Mouse (Mus musculus) embryonic facial prominence, embryonic 14.5 days (tissue): ENCODE measurements around the gene Cadm1. TPM values are rescaled to one million over a fixed set of nuclear protein-coding genes. Genes with fewer than 3 reads are reported as not detected.

ENCODE experiments used
- ATAC-seq: fragments of 200-750 bp; cut with Nextera tagmentation; 2 replicates; pipeline ENCODE4 v1.8.0; 2017; ENCODE audit warnings: low read depth, moderate number of reproducible peaks, moderate TSS enrichment
- DNase-seq: peaks from one replicate; pipeline ENCODE4 v3.0.0-alpha.2; 2015; ENCODE audit warnings: low spot score
- H3K27ac ChIP-seq: fragments of 300-500 bp; sonication (generic); replicated peaks from 2 replicates; pipeline ENCODE4 v1.5.1; 2014; ENCODE audit warnings: low read depth, mild to moderate bottlenecking, low read length, moderate library complexity
- H3K27me3 ChIP-seq: fragments of 300-500 bp; sonication (generic); replicated peaks from 2 replicates; pipeline ENCODE4 v1.6.1; 2014; ENCODE audit warnings: low read length; ENCODE audit not compliant: control insufficient read depth, insufficient read depth
- H3K36me3 ChIP-seq: fragments of 300-500 bp; sonication (generic); 2 replicates; pipeline ENCODE4 v1.6.1; 2014; ENCODE audit warnings: low read length, mixed read lengths; ENCODE audit not compliant: control insufficient read depth, insufficient read depth
- H3K4me1 ChIP-seq: fragments of 300-500 bp; sonication (generic); 2 replicates; pipeline ENCODE4 v1.6.1; 2014; ENCODE audit warnings: antibody characterized with exemption, low read length; ENCODE audit not compliant: control insufficient read depth, insufficient read depth
- H3K4me2 ChIP-seq: fragments of 300-500 bp; sonication (generic); 2 replicates; pipeline ENCODE4 v1.6.1; 2014; ENCODE audit warnings: low read depth, mild to moderate bottlenecking, low read length, moderate library complexity, mixed read lengths
- H3K4me3 ChIP-seq: fragments of 300-500 bp; sonication (generic); 2 replicates; pipeline ENCODE4 v1.5.1; 2014; ENCODE audit warnings: low read depth, mild to moderate bottlenecking, low read length
- H3K9ac ChIP-seq: fragments of 300-500 bp; sonication (generic); 2 replicates; pipeline ENCODE4 v1.6.1; 2014; ENCODE audit warnings: low read depth, mild to moderate bottlenecking, low read length, moderate library complexity, mixed read lengths
- H3K9me3 ChIP-seq: fragments of 300-500 bp; sonication (generic); 2 replicates; pipeline ENCODE4 v1.6.1; 2016; ENCODE audit warnings: low read length; ENCODE audit not compliant: control insufficient read depth
- WGBS: fragments of 180-500 bp; shearing (Covaris S2); extraction: QIAGEN DNeasy Blood & Tissue Kit; methylation state at CpG from one replicate; pipeline ENCODE4 v1.1.7; 2014; 5-methylcytosine and 5-hydroxymethylcytosine counted together
- polyA plus RNA-seq: library from polyadenylated mRNA; unstranded; fragments of >200 nt; fragmentation: Nextera tagmentation; extraction: Ambion mirVana; gene quantifications from 2 replicates; pipeline ENCODE4 v1.2.1, GENCODE M21; 2014

Cadm1 gene
- polyA plus RNA-seq, 1 experiment from 2014 or later: 76.2 TPM

GRCm38 (mm10) chr9:47857235-47857634 lies 327.3 kb downstream of the Cadm1 start:
- peaks cover 9% of the 10 kb centered on the region for H3K4me1 ChIP-seq
- H3K9ac ChIP-seq: no peak overlapping the region
- no peak overlapping the region for H3K4me3 ChIP-seq
- H3K27me3 ChIP-seq: no peaks in the 10 kb centered on the region
- DNase-seq (no peak), ATAC-seq (no peak)
- WGBS: 57% methylated on average over 7 of the region's 7 CpGs
- no peaks in the 10 kb centered on the region for H3K9me3 ChIP-seq
- no peak overlapping the region for H3K4me2 ChIP-seq
- H3K36me3 ChIP-seq: no peaks in the 10 kb centered on the region
- H3K27ac ChIP-seq: no peak overlapping the region

GRCm38 (mm10) chr9:47858134-47858533 lies 328.2 kb downstream of the Cadm1 start:
- no peak overlapping the region for H3K9ac ChIP-seq

GRCm38 (mm10) chr9:47858778-47859395 lies 328.9 kb downstream of the Cadm1 start:
- H3K4me3 ChIP-seq: no peak overlapping the region
- H3K9me3 ChIP-seq: no peaks in the 10 kb centered on the region
- peak; percentile 47 for DNase-seq
- no peak for ATAC-seq
- H3K4me2 ChIP-seq: no peak overlapping the region; the same call in 1 of the 2 replicates
- 52% methylated on average over 10 of the region's 10 CpGs for WGBS
- no peaks in the 10 kb centered on the region for H3K27me3 ChIP-seq
- H3K4me1 ChIP-seq: peaks cover 9% of the 10 kb centered on the region
- H3K9ac ChIP-seq: no peak overlapping the region
- H3K27ac ChIP-seq: peak overlapping the region; percentile 13; the same call in 1 of the 2 replicates
- no peaks in the 10 kb centered on the region for H3K36me3 ChIP-seq

More at GRCm38 (mm10) chr9:47858134-47858533, 328.2 kb downstream of the Cadm1 start:
- Histone ChIP-seq H3K27ac (no peak overlapping the region), H3K9me3 (no peaks in the 10 kb centered on the region), H3K36me3 (no peaks in the 10 kb centered on the region), H3K27me3 (no peaks in the 10 kb centered on the region), H3K4me3 (no peak overlapping the region), H3K4me2 (no peak overlapping the region), H3K4me1 (peaks cover 9% of the 10 kb centered on the region)
- DNase-seq (no peak), ATAC-seq (no peak)
- WGBS: 61% methylated on average over 5 of the region's 5 CpGs

GRCm38 (mm10) chr9:47860994-47861393 lies 331.0 kb downstream of the Cadm1 start:
- H3K9ac ChIP-seq: no peak overlapping the region
- peaks cover 9% of the 10 kb centered on the region for H3K4me1 ChIP-seq
- H3K36me3 ChIP-seq: no peaks in the 10 kb centered on the region
- no peaks in the 10 kb centered on the region for H3K27me3 ChIP-seq
- no peak for DNase-seq
- WGBS: 87% methylated on average over 3 of the region's 3 CpGs
- no peak overlapping the region for H3K4me2 ChIP-seq
- H3K27ac ChIP-seq: no peak overlapping the region
- no peak overlapping the region for H3K4me3 ChIP-seq
- H3K9me3 ChIP-seq: no peaks in the 10 kb centered on the region
- no peak for ATAC-seq

GRCm38 (mm10) chr9:47861783-47862182 lies 331.8 kb downstream of the Cadm1 start:
- no peaks in the 10 kb centered on the region for H3K36me3 ChIP-seq
- H3K27me3 ChIP-seq: no peaks in the 10 kb centered on the region
- 40% methylated on average over 2 of the region's 2 CpGs for WGBS
- no peak overlapping the region for H3K27ac ChIP-seq
- DNase-seq: no peak
- H3K9me3 ChIP-seq: no peaks in the 10 kb centered on the region
- no peak overlapping the region for H3K9ac ChIP-seq
- H3K4me2 ChIP-seq: no peak overlapping the region
- no peak for ATAC-seq
- peaks cover 9% of the 10 kb centered on the region for H3K4me1 ChIP-seq
- H3K4me3 ChIP-seq: no peak overlapping the region

DNA sequence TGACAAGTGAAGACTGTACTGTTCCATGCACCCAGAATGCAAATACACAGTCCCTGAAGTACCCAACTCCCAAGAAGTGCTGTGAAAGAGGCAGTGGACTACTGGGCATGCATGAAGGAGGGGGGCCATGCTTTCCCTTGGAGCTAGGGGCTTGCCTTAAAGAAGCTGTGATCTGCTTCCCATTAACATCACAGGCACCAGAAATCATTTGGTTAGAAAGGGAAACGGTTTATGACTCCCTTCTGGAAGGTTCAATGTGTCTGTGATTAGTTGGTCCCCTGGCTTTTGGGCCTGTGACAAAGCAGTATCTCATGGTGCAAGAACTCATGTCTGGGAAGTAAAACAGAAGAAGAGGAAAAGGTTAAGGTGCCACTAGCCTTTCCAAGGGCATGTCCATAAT lies 336.0 kb downstream of the Cadm1 start:
- no peak overlapping the region for H3K4me3 ChIP-seq
- H3K9ac ChIP-seq: no peak overlapping the region
- H3K27ac ChIP-seq: no peak overlapping the region
- H3K27me3 ChIP-seq: no peaks in the 10 kb centered on the region
- H3K4me2 ChIP-seq: no peak overlapping the region
- no peak for DNase-seq
- ATAC-seq: no peak
- H3K4me1 ChIP-seq: no peaks in the 10 kb centered on the region; the same call in 1 of the 2 replicates
- WGBS: 30% methylated on average over 1 of the region's 1 CpGs
- H3K9me3 ChIP-seq: no peaks in the 10 kb centered on the region
- H3K36me3 ChIP-seq: no peaks in the 10 kb centered on the region

GRCm38 (mm10) chr9:47867474-47867873 lies 337.5 kb downstream of the Cadm1 start:
- no peaks in the 10 kb centered on the region for H3K36me3 ChIP-seq
- no peak overlapping the region for H3K9ac ChIP-seq
- DNase-seq (no peak), ATAC-seq (no peak)
- 64% methylated on average over 7 of the region's 7 CpGs for WGBS
- no peak overlapping the region for H3K4me2 ChIP-seq
- no peak overlapping the region for H3K27ac ChIP-seq
- H3K27me3 ChIP-seq: no peaks in the 10 kb centered on the region
- no peak overlapping the region for H3K4me3 ChIP-seq
- H3K4me1 ChIP-seq: no peaks in the 10 kb centered on the region; the same call in 1 of the 2 replicates
- no peaks in the 10 kb centered on the region for H3K9me3 ChIP-seq

DNA sequence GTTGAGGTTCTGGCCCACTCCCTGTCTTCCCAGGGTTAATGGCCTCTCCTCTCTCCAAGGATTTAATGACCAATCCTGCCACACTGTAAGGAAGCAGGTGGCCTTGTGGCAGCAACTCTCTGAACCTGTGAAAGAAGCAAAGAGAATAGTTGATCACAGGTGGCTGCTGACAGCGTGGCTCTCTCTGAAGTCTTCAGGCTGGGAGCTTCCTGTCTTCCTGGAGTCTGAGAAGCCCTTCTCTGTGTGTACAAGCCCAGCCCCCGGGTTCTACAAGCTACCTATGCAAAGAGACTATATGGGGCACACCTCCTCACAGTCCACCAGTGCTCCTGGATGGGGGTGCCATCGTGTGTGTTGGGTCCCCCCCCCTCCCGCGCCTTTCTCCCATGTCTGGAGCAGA lies 339.7 kb downstream of the Cadm1 start:
- H3K9me3 ChIP-seq: no peaks in the 10 kb centered on the region
- no peaks in the 10 kb centered on the region for H3K27me3 ChIP-seq
- H3K36me3 ChIP-seq: no peaks in the 10 kb centered on the region
- no peak overlapping the region for H3K4me3 ChIP-seq
- H3K27ac ChIP-seq: no peak overlapping the region
- no peak overlapping the region for H3K9ac ChIP-seq
- no peaks in the 10 kb centered on the region; the same call in 1 of the 2 replicates for H3K4me1 ChIP-seq
- 82% methylated on average over 5 of the region's 5 CpGs for WGBS
- no peak for ATAC-seq
- DNase-seq: no peak
- H3K4me2 ChIP-seq: no peak overlapping the region

DNA sequence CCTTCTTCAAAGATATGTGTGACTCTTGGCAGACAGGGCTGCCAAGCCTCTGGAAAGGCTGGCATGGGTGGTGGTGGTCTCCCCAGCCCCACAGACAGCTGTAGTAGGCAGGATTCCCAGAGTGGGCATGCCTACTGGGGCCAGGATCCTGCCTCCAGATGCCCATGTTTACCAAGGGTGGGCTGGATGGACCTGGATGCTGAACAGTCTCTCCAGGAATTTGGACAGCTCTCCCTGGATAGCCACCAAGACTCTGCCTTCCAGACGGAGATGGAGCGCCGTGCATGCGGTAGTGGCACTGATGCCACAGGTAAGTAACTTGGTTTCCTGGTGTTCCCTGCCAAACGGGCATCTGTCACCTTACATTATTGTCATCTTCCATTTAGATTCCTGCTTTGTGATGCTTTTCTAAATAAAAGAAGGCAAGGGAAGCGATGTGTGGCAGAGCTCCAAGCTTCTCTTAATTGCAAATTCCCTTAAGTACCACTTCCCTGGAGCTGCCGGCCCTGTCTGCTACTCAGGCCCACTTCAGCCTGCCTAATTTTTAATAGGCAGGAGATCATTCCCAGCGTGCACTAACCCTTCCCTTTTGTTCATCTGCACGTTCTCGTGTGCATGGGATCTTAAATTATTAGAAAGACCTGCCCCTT lies 346.7 kb downstream of the Cadm1 start:
- WGBS: 62% methylated on average over 10 of the region's 10 CpGs
- DNase-seq (no peak), ATAC-seq (no peak)
- Histone ChIP-seq H3K9ac (no peak overlapping the region), H3K4me3 (no peak overlapping the region), H3K4me1 (no peaks in the 10 kb centered on the region), H3K9me3 (no peaks in the 10 kb centered on the region), H3K4me2 (no peak overlapping the region), H3K36me3 (no peaks in the 10 kb centered on the region), H3K27me3 (no peaks in the 10 kb centered on the region), H3K27ac (no peak overlapping the region)
